Mouse (Mus musculus): ENCODE data around the gene Kcnn1. TPM values are rescaled to one million over a fixed set of nuclear protein-coding genes. Genes with fewer than 3 reads are reported as not detected.
"Not testable (repeated sequence)": the region's sequence is repeated elsewhere in the genome, so short reads cannot be mapped to it uniquely, and the experiment has no call there.

Kcnn1 gene
- total RNA-seq (2021): 10 to 100 TPM; 18.3 to 27.0 TPM

- intact Hi-C loops (cut with DNase I): no loop called here
Observed at GRCm38 (mm10) chr8:70862824-70863641, at the start of gene Kcnn1. Gene Kcnn1 (minus strand): TSS chr8:70863258.

DNA sequence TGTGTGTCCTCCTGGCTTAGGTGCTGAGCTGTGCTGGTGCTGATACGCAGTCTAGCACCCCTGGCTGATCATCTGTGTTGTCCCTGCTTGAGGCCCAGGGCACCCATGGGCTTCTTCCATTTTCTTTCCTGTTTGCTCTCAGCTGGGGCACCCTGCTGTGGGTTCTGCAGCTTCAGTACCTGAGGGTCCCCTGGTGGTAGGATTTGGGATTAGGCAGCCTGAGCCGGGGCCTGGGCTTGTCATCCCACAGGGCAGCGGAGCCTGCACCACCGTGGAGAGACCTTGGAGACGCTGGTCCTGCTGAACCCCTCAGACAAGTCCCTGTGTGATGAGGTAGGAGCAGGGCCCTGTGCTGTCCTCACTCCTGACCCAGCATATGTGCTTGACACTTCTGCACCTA lies 48.5 kb upstream of the Kcnn1 start:
- no peak for DNase-seq (ENCODE audit: low spot score in 2 of 2)
- intact Hi-C loops (cut with DNase I): no loop called here

More at GRCm38 (mm10) chr8:70862824-70863641, at the start of gene Kcnn1:
- no peak for DNase-seq (ENCODE audit: low spot score in 2 of 2)

DNA sequence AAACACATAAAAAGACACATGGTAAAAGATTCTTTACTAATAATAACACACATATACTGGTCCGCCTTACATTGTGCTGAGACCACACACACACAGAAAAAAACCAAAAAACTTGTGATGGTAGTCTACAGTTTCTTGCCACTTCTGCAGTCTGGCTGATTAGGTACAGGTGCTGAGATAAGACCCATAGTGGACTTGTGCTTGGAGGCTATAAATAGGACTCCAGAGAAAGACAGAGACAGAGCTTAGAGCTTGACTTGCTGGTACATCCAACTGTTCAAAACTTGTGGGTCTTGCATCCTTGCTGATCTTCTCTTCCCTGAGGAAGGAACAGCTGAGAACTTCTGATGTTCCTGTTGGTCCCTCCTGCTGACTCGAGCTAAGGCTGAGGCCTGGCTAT lies 44.5 kb upstream of the Kcnn1 start:
- intact Hi-C loops (cut with DNase I): loop anchor here (5.0 kb wide), 2 partner anchors 365 to 555 kb away; partner anchors contain the start of genes Abhd8, Haus8, Mrpl34 and Myo9b
- DNase-seq (ENCODE audit: low spot score in 2 of 2): no peak

DNA sequence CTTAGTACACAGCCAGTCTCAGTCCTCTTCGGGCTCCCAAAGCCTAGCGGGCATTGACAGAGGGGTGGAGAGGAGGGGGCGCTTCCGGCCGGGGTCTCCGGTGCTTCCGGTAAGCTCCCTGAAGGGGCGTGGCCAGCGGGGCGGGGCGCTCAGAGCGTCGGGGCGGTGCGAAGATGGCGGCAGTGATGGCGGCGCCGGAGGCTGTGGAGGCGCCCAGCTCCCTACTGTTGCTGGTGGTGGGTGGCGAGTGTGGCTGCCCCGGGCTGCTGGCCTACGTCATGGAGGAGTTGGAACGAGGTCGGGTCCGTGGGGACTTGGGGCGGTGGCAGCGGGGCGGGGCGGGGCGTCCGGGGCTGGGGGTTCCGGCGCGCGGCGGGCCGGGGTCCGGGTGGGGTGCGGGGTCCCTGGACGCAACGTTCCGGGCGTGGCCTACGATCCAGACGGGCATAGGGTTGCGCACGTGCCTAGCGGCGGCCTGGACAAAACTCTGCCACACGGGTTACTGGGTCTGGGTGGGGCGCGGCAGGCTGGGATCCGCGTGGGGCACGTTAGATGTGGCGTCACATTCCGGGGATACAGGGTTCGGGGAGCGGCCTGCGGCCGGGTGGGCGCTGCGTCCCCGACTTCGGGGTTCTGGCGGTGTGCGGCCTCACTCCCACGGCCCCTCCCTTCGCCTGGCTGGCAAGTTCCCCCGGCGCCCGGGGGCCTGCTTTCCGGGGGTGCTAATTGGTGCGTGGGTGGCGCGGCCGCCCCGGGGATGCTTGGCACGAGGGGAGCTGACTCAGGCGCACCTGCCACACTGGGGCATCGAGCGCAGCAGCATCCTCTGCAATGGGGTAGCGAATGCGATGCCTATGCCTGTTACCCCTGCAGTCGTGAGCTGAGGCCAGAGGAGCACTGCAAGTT lies 43.0 kb upstream of the Kcnn1 start, which contains the start of gene Map1s:
Map1s (plus strand) TSS at position 102 of the 906 bp plus-strand sequence.
- intact Hi-C loops (cut with DNase I): loop anchor here (5.0 kb wide), 2 partner anchors 366 to 556 kb away; partner anchors contain the start of genes Abhd8, Haus8, Mrpl34 and Myo9b
- DNase-seq (ENCODE audit: low spot score in 2 of 2): peak; percentile 82 to 83

DNA sequence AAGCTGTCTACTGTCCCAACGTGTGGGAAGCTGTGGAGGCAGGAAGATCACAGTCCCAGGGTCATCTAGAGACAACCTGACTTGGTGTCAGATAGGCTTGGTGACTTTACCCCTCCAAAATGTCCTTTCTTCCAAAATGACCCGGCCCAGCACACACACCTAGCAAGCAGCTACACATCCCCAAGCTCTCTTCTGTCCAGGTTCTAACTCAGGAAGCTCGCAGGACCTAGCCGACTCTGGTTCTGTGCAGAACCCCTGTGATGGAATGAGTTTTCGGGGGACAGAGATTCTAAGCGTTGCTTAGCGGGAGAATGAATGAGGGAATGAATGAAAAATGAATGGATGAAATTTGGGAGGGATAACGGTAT lies 42.4 kb upstream of the Kcnn1 start:
- intact Hi-C loops (cut with DNase I): loop anchor here (5.0 kb wide), 2 partner anchors 367 to 557 kb away; partner anchors contain the start of genes Abhd8, Haus8, Mrpl34 and Myo9b
- DNase-seq (ENCODE audit: low spot score in 2 of 2): no peak

DNA sequence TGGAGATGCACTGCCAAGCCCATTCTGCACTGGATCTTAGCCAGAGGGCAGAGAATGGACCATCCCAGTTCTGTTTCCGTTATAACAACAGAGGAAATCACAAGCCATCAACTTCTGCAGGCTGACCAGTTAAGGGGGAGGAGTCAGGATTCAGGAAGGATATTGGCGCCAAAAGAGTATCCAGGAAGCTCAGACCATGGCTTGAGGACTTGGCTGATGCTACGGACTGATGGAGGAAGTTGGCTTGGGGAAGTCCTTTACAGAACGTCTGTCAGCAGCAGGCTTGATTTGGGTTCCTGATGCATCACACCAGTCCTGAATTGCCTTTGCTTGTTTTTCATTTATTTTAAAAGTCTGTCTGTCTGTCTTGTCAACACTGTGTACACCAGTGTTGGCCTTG lies 41.5 kb upstream of the Kcnn1 start:
- intact Hi-C loops (cut with DNase I): no loop called here
- DNase-seq (ENCODE audit: low spot score in 2 of 2): no peak

GRCm38 (mm10) chr8:70903582-70903981 lies 40.5 kb upstream of the Kcnn1 start:
- intact Hi-C loops (cut with DNase I): no loop called here
- no peak for DNase-seq (ENCODE audit: low spot score in 2 of 2)

DNA sequence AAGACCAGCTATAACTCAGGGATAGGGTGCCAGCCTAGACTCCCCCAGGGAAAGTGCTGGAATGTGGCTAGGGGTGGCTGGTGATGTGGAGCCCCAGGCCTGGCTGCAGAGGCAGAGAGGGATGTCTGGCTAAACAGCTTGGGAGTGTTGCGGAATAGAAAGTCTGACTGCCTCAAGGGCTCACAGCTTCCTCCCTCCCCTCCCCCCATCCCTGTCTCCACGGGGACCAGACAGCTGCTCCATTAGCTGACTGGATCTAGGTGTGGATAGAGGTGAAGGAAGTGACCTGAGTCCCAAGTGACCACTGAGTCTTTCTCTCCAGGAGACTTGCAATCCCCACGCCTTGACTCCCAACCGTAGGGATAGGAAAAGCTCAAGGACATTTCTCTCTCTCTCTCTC lies 40.1 kb upstream of the Kcnn1 start:
- no peak for DNase-seq (ENCODE audit: low spot score in 2 of 2)
- intact Hi-C loops (cut with DNase I): no loop called here

DNA sequence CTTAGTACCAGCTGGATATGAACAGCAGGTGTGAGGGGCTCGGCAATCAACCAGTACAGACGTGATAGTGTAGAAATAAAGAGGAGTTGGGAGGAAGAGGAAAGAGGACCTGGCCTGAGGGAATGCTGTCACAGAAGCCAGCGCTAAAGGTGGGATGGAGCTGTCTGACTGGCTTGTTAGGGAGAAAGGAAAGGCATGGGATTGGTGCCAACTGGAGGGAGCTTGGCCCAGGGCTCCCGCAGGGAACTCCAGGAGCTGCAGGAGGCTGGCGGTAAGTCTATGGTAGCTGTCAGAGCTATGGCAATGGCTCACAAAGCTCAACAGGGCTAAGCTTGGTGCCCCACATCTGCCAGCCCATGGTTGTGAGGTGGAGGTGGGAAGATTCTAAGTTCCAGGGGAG lies 39.2 kb upstream of the Kcnn1 start:
- intact Hi-C loops (cut with DNase I): no loop called here

GRCm38 (mm10) chr8:70900872-70901387 lies 37.9 kb upstream of the Kcnn1 start:
- intact Hi-C loops (cut with DNase I): no loop called here
- DNase-seq (ENCODE audit: low spot score in 2 of 2): no peak

More for the DNA sequence above, 39.2 kb upstream of the Kcnn1 start:
- no peak for DNase-seq (ENCODE audit: low spot score in 2 of 2)

DNA sequence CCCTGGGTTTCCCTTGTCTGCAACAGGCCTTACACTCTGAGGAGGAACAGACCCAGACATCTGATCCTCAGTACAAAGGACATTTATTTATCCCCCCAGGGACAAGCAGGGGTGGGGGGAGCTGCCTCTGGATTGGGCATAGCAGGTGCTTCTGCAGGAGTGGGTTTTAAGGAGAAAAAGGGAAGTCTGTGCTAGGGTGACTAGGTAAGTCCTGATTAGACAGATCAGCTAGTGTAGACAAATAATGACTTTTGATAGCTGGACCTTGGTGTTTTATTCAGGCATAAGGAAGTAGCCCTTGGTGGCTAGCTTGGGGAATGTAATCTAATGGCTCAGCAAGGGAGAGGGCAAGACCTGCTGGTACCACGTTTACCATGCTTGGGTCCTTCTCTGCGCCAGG lies 36.2 kb upstream of the Kcnn1 start:
- intact Hi-C loops (cut with DNase I): loop anchor here (5.0 to 10.0 kb wide), 2 partner anchors 306 to 468 kb away; partner anchors contain the start of gene Use1

DNA sequence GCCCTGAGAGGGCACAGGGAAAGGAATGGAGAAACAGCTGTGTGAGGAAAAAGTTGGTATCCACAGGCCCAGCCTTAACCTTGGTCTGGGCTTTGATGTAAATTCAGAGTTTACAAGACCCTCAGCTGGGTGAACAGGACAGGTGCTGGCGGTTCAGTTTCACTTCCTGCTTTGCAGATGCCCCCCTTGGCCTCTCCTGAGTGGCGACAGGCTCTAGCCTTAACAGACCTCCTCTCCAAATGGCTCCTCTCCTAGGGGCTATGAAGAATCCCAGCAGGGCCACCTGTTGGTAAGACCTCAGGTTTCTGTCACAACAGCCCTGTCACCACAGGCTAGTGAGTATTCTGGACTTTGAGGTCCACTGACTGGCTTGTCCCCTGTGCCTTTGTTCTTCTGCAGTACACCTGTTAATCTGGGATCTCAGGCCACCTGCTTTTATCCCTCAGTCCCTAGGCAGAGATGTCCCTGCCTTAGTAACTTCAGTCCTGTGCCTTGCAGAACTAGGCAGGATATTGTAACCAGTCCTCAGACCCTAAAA lies 35.7 kb upstream of the Kcnn1 start:
- intact Hi-C loops (cut with DNase I): loop anchor here (5.0 to 10.0 kb wide), 2 partner anchors 306 to 469 kb away; partner anchors contain the start of gene Use1
- DNase-seq (ENCODE audit: low spot score in 2 of 2): no peak

More for the DNA sequence above, 36.2 kb upstream of the Kcnn1 start:
- no peak for DNase-seq (ENCODE audit: low spot score in 2 of 2)

DNA sequence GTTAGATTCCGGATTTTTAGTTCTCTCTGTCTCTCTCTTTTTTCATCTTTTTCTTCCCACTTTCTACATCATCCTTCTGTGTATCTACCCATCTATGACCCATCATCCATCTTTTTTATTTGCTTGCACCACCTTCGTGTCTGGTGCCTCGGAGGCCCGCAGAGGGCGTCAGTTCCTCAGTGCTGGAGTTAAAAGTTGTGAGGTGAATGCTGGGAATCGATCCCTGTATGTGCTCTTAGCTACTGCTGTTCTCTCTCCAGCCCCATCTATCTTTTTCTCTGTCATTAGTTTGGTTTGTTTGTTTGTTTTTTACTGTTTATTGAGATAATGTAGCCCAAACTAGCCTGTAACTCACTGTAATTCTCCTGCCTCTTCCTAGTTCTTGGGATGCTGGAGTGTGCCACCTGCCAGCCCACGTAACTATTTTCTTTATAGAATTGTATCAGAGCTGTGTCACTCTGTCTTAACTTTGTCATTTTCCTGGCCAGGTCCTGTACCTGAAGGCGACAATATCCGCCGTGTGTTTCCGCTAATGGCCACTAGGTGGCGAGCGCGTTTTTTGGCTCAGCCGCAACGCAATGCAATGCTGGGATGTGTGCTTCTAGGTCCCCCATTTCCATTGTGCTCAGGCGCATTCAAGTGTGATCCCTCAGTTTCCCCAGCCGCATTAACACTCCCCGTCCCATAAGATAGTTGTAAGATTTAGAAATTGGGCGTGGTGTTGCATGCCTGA lies 34.8 kb upstream of the Kcnn1 start:
- intact Hi-C loops (cut with DNase I): loop anchor here (5.0 to 10.0 kb wide), 2 partner anchors 307 to 469 kb away; partner anchors contain the start of gene Use1

DNA sequence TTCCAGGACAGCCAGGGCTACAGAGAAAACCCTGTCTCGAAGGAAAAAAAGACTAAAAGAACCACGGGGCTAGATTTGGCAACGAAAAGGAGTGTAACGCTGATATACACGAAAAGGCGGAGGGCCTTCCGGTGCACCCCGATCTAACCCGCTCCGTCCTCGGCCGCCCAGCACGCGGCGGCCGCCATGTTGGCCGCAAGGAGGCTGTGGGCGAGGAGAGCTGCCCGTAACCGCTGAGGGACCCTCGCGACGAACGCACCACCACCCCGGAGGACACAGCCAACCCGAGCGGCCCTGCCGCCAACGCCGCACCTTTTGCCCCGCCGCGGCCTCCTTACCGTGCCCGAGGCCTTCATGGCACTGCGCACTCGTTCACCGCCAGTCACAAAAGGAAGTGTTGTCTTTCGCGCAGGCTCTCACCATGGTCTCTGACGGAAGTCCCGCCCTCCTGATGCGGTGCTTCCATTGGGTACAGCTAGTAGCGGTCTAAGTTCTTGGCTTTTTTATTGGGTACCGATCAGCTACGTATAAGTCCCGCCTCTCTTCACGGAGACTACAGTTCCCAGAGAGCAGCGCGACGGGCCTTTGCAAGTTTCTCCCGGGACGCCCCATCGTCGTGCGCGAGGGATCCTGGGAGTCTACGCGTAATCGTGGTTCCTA lies 34.1 kb upstream of the Kcnn1 start, which contains the start of gene Rpl18a:
Rpl18a (minus strand) TSS at position 392 of the 660 bp plus-strand sequence.
- peak; percentile 93 to 97 for DNase-seq (ENCODE audit: low spot score in 2 of 2)
- intact Hi-C loops (cut with DNase I): loop anchor here (5.0 to 10.0 kb wide), 2 partner anchors 308 to 470 kb away; partner anchors contain the start of gene Use1

More for the DNA sequence above, 34.8 kb upstream of the Kcnn1 start:
- DNase-seq (ENCODE audit: low spot score in 2 of 2): peak; percentile 74 to 83

GRCm38 (mm10) chr8:70896316-70897020 lies 33.4 kb upstream of the Kcnn1 start:
- no peak for DNase-seq (ENCODE audit: low spot score in 2 of 2)
- intact Hi-C loops (cut with DNase I): loop anchor here (5.0 to 10.0 kb wide), 2 partner anchors 308 to 471 kb away; partner anchors contain the start of gene Use1

GRCm38 (mm10) chr8:70895571-70896259 lies 32.7 kb upstream of the Kcnn1 start:
- intact Hi-C loops (cut with DNase I): loop anchor here (5.0 to 10.0 kb wide), 2 partner anchors 309 to 472 kb away; partner anchors contain the start of gene Use1

More at GRCm38 (mm10) chr8:70895571-70896259, 32.7 kb upstream of the Kcnn1 start:
- DNase-seq (ENCODE audit: low spot score in 2 of 2): not testable (repeated sequence)

Data from left cerebral cortex, postnatal 36 days (tissue).